Mouse (Mus musculus) retina, embryonic 14.5 days (tissue): ENCODE measurements at regions not wholly inside any gene's neighbourhood (a gene's known extent, or its start where the extent isn't known, plus 50 kb on each side); places are given as distances from the start of the nearest gene placed in this dataset.

Source experiments
- DNase-seq: peaks from one replicate; pipeline ENCODE4 v3.0.0-alpha.2; 2015; ENCODE audit warnings: low spot score

DNA sequence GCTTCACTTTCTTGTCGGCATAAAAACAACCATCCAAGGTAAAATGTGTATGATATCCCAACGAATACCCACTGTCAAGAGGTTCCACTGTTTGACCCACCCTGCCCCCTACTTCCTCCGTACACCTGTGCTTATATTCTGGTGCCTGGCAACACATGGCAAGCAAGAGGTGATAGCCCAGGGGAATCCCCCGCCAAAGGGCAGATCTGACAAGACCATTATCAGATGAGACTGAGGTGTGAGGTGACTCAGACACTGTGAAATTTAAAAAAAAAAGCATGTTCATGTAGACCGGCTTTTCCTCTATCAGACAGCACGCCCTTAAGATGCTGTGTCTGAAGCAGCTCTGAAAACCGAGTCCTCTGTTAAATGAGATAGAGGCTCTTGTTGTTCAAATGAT, 89.4 kb upstream of the Bach2 start:
- DNase-seq: no peak

DNA sequence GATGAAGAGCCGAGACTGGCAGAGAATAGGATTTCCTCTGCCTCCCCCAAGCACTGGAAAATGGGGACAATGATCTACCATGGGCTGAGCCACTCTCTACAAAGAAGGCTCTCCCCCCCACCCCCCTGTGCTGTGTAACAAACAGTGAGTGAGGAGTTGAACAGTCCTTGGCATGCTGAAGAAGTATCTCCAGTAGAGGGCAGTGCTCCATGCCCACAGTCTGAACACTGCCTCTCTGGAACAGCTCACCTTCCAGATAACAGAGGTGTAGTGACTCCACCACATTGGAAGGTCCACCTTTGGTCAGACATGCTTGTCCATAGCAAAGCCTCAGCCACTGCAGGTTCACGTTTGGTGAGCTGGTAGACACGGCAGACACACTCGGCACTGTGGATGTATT, 85.2 kb upstream of the Bach2 start:
- DNase-seq: peak; percentile 40

DNA sequence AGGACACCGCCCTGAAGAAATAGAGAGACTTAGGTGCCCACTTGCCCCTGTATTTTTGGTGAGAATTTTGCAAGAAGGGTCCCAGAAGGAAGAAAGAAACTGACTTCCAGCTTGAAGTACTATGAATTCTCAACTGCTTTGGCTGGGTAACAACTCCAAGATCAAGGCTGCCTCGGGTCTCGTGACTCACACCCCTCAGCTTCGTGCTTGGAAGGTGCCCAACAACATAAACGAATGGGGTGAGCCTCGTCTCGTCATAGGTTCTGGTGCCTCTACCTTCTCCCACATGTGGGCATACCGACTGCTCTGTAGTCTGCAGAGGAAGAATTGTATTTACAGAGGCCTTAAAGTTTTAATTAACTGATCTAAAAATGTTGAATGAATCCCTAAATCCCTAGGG, 81.6 kb upstream of the Bach2 start:
- DNase-seq: no peak

DNA sequence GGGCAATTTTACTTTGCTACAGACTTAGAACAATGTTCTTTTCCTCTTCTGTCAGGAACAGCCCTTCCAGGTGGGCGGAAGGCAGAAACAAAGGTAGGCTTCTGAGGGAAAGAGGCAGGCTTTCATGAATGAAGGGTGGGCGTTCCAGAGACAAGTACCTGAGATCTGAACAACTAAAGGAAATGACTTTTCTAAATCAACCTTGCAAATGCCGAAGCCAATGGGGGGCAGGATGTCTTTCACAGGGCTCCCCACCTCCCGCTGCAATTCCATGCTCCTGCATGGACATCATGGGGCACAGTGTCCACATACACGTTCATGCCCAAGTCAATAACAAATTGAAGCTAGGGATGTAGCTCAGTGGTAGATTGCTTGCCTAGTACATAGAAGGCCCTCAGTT, 80.2 kb upstream of the Bach2 start:
- DNase-seq: no peak

DNA sequence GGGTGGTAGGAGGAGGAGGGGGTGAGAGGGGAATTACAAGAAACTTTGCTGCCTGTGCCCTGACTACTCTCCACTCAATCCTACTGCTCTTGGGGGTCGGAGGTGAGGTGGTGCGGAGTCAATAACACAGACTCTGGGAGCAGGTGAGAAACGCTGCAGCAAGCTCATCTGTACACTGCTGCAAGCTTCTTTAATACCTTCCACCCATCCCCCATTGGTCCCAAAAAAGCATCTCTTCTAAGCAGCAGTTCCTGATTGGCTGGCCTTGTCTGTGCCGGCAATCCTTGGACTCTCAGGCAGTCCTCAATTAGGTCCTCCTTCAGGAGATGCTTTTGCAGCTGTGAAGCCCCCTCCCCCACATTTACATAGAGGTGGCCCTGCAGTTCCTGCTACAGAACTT, 79.7 kb upstream of the Bach2 start:
- no peak for DNase-seq

DNA sequence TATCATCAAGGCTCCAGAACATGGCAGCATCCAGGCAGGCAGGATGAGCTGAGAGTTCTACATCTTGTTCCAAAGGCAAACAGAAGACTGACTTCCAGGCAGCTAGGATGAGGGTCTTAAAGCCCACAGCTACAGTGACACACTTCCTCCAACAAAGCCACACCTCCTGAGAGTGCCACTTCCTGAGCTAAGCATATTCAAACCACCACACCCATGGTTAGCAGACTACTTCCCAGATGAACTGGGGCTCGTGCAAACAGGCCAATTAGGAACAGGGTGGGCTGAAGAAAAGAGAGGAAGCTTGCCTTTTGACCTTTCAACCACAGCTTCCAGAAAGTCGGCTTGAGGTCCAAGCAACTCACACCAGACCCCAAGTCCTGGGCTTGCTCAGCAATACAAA, 77.8 kb upstream of the Bach2 start:
- DNase-seq: no peak

DNA sequence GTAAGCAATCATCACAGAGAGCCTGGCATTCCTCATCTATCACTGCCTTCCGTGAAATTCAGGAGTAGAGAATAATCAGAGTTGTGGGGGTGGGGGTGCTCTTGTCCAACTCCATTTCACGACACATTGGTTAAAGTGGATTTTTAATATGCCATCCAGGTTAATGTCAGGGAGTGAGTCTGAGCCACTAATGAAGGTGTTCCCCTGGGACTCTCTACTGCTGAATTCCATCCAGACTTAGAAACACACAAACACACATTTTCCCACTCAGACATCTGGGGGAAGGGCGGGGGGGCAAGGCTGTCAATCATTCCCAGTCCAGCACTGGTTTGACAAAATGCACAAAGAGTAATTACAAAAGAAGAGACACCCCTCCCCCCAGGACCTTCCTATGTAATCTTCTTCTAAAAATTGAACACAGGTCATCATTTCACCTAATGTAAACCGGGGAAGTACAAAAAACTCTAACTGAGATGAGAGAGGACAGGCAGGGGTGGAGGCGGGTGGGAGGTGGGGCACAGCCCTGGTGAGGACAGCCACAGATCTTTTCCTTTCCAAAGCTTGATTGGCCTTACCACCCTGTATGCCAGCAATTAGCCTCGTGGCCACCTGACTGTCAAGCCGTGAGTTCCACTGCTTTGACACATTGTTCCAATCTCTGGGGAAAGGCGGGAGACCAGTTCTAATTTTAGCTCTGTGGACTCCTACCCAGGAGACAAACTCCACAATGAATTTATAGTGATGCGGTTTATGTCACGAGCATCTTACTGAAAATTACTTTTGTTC, 76.5 kb upstream of the Bach2 start:
- peak; percentile 6 for DNase-seq

DNA sequence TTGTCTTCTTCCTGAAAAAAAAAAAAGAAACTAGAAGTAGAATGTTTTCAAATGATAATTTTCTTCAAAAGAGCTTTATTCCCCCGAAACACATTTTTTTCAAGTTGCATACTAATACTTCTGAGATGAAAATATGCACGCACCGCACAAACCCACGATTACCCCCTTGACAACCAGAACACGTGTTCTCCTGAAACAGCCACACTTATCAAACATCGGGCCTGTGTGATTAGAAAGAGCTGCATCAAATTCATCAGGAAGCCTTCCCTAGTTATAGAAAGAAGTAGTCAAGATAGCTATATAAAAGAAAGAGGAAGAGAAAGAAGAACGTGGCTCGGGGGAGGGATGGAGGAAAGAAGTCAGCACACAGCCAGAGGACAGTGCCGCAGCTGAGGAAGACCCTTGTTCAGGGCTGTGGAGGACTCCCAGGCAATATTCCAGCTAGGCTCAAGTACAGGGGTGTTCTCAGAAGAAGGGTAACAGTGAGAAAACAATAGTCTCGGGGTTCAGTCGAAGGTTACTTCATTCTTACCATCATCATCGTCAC, 75.8 kb upstream of the Bach2 start:
- DNase-seq: no peak

DNA sequence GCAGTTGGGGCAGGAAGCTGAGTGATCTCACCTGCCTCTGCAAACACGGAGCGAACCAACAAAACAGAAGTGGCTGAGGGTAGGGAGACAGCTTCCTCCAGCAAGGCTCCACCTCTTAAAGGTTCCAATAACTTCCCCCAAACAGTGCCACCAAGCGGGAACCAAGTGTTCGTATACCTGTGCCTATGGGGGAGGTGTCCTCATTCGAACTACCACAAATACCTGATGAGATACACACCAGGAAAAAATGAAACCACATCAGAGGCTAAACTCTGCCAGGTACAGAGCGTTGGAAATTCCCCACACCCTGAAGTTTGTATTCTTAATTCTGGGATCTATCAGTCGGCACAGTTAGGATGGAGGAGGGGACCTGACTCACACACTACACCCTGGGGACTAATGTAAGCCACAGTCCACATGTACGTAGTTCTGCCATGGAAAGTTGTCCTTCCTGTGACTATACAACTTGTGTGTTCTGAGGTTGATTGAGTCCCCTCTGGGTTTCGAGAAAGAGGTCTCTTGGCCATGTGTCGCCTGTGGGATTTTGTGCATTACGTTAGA, 74.4 kb upstream of the Bach2 start:
- DNase-seq: no peak

DNA sequence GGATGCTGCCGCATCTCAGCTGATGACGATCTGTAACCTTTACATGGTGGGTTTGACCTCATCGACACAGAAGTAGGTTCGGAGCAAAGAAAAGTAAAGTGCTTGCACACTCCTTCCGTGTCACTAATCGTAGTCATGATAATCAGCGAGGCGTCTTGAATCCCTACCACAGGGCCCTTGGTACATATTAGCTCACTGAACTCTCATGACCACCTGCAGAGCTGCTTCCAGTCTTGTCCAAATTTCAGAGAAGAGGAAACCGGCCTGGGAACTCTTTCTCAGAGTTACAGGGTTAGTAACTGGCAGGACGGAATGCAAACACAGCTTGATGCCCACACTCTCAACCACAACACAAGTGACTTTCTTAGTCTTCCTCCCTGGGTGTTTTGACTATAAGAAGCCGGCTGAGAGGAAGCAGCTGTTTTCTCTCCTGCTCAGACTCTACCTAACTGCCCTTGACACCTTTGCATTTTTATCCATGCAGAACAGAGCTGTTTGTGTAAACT, 73.8 kb upstream of the Bach2 start:
- DNase-seq: no peak

DNA sequence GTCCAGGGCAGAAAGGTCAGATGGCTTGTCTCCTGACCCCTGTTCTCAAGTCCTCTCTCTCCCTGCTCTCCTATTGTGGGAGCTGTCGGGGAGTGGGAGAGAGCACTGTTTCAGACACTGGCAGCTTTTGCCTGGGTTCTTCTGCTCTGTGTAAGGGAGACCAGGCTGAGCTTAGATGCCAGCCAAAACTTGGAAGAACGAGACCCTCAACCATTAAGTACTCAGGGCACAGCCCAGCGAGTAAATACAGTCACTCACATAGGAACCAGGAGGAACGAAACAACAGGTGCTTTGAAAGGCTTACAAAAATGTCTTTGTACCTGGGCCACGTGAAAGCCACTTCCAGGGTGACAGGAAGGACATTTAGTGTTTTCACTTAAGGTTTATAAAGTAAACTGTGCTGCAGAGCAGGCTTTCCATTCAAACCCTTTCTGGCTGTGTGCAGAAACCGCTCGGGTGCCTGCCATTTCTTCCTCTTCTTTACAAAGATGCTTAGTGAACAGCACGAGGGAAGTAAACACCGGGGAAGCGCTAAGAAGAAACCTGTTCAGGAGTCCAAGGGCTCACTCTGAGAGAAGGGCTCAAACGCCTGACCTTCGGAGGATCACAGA, 72.6 kb upstream of the Bach2 start:
- DNase-seq: no peak

DNA sequence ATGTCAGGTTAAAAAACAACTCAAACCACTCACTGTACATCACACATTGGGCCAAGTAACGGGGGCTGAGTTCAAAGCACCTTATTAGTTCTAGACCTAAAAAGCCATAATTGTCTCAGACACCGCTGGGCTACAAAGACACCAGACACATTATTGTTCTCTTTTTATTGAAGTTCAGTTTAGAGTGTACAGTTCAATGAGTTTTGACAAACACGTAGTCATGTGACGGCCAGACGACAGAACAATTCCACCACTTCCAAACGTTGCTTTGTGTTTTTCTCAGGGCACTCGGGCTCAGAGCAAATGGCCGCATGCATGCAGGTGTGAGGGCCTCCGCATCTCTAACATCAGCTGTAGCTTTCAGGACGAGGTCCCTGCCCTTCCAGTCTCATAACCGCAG, 71.5 kb upstream of the Bach2 start:
- DNase-seq: no peak

DNA sequence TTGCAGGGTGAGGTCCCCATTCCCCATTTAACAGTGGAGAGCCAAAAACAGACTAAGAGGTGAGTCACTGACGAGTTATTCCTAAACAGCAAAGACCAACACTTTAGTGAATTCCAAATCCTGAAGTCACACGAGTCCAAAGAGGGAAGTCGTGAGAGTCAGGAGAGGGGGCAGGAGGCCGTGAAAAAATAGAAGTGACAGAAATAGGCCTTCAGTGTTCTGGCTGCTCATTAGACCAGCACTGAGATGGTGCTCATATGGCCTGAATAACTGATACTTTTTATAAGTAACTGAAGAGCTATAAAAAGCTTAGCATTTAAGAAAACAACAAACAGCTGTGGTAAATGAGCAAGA, 68.5 kb upstream of the Bach2 start:
- DNase-seq: peak; percentile 61

DNA sequence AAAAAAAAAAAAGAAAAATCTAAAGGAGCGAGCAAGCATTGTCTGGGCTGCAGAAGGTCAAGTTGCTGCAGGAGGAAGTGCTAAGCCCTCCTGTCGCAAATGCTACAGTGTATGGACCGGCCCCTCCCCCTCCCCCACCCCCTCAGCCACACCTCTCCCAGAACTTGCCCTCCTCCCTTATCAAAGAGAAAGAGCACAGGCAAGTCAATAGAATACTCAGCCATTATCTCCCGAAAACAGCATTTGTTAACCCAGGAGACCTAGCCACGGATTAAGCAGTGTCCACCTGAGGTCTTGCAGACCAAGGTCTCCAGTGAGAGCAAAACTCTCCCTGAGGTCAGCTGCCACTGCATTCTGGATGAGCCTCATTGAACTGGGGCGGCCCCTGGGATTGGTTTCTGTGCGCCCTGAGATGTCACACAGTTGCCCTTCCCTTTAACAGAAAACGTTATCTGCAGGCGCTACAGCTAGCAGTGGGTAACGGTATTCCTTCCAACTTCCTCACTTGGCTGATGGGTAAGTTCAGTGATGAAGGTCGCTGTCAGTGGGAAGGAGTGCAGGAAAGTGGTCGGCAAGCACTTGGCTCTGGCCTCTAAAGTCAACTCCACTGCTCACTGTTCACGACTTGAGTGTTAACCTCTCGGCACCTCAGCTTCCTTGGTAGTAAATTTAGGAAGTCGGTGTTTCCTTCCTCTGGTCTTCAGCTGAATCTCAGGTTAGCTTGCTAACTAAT, 68.0 kb upstream of the Bach2 start:
- peak; percentile 17 for DNase-seq

DNA sequence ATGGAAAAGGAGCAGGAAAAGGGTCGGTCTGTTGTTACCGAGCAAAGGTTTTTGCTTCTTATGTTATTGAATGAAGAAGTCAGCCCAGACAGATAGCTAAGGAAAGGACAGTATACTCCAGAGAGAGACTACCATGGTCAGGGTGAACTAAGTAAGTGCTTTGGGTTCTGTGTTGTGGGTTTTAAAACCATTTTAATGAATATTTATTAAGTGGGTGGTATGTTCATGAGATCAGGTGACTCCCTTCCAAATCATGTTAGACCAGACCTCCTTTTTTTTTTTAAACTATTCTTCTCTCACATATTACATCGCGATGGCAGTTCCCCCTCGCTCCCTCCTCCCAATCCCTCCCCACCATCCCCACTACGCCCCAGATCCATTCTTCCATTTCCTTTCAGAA, 67.3 kb upstream of the Bach2 start:
- no peak for DNase-seq

DNA sequence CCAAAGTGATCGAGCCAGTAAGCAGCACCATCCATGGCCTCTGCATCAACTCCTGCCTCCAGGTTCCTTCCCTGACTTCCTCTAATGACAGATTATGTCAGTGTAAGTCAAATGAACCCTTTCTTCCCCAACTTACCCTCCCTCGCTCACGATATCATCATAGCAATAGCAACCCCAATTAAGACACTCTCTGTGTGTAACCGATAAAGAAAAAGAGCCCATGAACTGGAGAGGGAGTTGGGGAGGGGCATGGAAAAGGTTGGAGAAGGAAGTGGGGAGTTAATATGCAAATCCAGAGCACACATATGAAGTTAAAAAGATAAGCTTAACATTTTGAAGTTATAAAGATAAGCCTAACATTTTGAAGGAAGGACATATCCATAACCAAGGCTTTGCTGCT, 65.6 kb upstream of the Bach2 start:
- DNase-seq: no peak

DNA sequence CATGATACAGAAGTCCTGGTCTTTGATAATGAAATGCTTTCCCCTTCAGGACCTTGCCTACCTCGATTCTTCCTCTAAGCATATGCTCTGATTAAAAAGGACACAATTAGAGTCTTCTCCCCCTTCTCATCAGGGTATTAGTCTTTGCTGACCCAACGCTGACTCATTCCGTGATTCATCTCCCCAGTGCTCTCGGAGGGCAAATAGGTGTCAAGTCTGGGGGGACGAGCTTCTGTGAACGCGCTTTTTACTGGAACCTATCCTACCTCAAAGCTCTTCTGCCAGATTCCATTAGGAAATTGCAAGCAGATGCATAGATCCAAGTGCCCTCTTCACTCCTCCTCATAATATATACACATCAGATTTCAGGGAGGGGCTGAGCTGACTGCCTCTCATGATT, 63.8 kb upstream of the Bach2 start:
- no peak for DNase-seq

DNA sequence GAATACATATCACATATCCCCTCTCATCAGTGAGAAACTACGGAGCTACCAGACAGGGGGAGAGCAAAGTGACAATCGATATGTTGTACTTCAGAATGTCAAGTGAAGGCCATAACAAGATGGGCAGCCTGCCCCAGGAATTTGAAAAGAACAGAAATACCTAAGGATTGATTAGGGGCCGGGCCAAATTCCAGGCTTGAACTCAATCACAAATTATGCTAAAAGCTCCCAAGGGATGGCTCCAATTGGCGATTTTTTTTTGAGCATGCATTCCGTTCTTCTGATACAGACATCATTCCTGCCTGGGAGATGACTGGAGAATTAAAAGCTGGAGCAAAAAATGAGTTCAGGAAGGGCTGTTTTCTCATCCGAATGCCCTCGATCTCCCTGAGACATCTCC, 63.4 kb upstream of the Bach2 start:
- DNase-seq: no peak

DNA sequence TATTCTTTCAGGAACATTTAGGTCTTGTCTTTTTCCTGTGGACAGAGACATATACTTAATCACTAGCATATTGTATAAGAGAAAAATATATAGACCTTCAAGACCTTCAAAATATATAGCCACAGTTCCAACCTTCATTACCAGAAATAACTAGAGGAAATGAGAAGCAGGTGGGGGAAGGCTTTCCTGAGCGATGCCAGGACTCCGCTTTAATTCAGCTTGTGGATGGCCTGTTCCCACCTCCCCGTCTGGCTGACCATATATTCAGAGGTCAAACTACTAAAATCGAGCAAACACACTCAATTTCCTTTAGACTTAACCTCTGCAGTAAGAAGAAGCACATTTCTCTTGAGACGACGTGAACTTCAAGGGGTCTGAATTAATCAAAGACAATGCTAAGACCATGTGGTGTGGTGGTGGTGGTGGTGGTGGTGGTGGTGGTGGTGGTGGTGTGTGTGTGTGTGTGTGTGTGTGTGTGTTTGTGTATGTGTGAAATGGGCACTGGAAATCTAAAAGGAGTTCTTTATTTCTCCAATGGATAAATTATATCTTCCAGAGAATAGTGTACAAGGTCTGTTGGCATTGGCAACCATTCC, 62.7 kb upstream of the Bach2 start:
- no peak for DNase-seq

DNA sequence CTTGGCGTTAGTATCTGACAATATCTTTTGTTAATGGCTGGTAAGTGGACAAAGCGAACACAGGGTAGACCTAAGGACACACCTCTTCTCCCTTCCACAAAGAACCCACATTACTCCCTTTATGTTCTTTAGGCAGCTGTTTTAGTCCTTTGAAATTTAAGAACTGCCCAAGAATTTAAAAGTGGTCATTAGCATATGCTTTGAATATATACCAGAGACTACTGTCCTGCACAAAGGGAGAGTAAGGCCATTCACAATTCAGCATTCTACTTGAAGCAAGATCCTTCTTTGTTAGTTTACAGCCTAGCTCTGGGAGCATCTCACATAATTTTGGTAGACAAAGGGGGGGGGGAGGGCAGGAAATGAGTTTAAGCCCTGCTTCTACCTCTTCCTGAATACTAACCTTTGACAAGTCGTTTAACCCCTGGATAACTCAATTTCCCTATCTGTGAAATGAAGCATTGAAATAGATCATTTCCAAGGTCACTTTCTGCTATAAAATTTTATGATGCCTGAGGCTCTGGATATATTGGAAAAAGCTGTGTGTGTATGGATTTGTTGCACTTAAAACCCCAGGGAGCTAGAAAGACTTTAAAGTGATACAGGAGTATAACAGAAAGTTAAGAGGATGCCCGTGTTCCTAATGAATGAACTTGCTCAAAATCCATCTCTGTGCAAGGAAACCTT, 62.0 kb upstream of the Bach2 start:
- DNase-seq: no peak

DNA sequence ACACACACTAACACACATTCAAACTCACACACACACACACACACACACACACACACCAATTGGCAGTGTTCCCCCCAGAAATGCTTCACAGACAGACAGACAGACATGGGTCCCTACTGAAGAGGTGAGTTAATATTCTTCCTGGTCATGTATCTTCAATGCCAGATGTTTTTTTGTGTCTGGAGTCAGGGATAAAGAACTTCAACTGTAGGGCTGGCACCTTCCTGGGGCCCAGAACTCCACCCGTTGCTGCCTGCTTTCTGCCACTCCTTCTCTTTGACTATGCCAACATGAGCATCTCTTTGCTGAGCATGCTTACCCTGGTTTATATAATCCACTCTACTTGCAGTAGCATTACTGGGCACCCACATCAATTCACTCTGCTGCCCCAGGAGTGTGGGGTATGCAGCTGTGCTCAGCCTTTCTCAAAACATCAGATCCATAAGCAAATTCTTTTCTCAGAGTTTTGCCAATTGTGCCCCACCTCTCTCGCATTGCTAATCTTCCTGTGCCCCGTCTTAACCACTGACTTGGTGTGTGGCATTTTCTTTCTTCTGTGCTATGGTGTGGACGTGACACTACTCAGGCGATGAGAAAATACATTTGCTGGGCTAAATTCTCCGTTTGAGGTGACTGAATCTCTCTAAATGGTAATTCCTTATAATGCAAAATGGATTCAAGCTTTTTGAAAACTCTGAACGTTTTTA, 60.5 kb upstream of the Bach2 start:
- no peak for DNase-seq
